Mouse (Mus musculus) ovary, postnatal 36 days (tissue): ENCODE measurements around the gene Il25.
"Not testable (repeated sequence)": the region's sequence is repeated elsewhere in the genome, so short reads cannot be mapped to it uniquely, and the experiment has no call there.

Experiments used
- DNase-seq: peaks from one replicate; pipeline ENCODE4 v3.0.0; 2022; ENCODE audit warnings: low spot score, mixed read lengths

Il25 gene

DNA sequence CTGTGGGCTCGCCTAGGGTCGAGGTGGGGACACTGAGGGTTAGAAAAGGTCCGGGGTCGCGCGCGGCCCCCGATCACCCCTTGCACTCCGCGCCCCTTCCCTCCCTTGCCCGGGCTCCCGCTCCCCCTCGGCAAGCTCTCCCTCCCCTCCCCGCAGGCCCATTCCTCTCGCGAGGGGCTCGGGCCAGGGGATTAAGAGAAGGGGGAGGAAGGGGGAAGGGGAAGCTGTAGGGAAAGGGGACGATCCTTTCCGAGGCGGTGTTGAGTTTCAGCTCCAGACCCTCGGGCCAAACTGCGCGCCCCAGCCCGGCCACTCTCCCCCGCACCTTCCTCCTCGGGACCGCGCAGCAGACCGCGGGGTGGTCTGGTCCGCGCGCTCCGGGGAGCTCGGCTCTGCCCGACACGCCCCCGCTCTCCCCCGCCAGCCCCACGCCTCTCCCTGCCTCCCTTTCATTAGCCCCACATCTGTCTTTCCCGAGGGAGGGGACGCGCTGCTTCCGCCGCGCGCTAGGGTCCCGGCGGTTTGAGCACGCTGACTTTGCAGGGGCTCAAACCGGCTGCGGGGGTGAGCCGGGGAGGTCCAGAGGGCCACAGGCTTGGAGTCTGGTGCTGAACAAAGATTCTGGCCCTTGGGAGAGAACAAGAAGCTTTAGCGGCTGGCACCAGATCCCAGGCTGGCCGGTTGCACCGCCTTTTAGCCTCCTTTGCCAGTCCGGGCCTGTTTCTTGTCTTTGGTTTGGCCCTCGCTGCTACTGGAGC, 5.9 kb upstream of the Il25 start:
- peak; percentile 66 for DNase-seq

GRCm38 (mm10) chr14:54927296-54927695, 5.2 kb upstream of the Il25 start:
- DNase-seq, result no peak

DNA sequence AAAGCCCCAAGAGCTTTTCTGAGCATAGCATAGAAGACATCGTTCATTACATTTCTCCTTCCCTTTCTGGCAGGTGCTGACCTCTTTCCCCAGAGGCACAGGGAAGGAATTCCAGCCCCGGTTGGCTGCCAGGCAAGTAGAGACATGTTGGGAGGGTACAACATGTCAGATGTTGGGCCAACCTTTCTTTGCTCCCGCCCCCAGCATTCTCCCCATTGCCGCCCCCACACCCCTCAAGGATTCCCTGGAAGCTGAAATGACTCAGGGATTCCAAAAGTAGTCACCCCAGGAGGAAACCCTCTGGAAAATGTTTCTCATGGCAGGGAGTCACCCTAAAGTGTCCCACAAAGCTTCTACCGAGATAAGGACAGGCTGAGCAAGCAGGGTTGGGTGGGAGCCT, 2.7 kb upstream of the Il25 start:
- DNase-seq, result no peak

DNA sequence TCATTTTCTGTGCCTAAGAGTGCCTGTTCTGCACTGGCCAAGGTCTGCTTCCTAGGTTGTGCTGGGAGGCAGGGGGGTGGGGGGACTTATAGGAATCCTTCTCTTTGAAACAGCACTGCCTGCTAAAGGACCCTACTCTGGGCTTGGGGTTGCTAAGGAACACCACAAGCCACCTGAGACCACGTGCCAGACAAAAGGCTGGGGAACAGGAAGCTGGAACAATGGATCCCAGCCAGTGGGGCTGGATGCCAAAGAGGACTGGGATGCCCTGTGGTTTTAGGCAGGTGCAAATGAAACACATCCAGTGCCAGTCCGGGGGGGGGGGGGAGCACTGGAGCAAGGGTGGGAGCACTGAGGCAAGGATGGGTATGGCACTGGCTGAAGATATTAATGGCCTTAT, 2.1 kb upstream of the Il25 start:
- no peak for DNase-seq

- no peak for DNase-seq
Observed at GRCm38 (mm10) chr14:54935904-54936830, 3.7 kb downstream of the Il25 start, which contains the start of gene Cmtm5. Gene Cmtm5, plus strand, starts transcription at chr14:54936261.

DNA sequence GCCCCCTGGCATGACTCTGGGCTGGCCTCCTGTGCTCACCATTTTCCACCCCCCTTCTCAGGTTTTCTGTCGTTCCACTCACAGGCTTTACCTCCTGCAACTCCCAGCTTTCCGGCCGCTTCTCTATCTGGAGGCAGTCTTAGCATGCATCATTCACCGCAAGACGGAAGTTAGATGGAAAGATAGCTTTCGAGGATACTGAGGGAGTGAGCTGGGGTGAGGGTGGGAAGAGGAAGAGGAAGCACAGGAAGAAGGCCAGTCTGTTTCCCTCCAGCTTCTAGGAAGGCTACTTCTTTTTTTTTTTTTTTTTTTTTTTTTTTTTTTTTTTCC, 4.3 kb downstream of the Il25 start:
- DNase-seq, result no peak

DNA sequence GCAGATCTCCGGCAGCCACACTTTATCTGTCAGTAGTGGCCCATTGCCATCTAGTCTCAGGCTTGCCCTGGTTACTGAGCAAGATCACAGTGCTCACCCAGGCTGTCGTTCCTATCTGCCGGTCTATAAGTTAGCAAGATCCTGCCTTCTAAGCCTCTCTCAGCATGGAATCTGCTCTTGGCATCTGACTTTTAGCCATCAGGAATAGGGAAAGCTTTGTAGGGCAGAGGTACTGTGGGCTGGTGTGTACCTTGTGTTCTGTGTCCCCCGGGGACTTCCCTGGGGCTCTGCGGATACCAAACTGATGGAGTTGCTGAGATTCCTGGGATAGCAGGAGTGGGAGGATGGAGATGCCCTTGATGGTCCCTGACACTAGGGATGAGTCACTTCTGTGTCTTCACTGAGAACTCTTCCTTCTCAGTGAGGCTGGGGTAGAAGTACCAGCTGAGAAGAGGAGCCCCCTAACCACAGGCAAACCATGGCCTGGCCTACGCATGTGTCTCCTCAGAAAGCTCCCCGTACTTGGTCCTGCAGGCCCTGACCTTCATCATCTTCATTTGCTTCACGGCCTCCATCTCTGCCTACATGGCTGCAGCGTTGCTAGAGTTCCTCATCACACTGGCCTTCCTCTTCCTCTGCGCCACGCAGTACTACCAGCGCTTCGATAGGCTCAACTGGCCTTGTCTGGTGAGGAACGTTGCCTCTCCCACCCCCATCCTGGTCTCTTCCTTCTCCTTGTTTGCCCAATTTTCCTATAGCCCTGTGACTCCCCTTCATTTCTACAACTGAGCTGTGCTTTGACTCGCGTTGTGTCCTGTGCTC, 5.1 kb downstream of the Il25 start:
- DNase-seq, result no peak

- DNase-seq, result no peak
Observed at GRCm38 (mm10) chr14:54938431-54939219, 6.1 kb downstream of the Il25 start.

- DNase-seq, result peak; percentile 63
Observed at GRCm38 (mm10) chr14:54939434-54940175, 7.1 kb downstream of the Il25 start.

- no peak for DNase-seq
Observed at GRCm38 (mm10) chr14:54940176-54940530, 7.7 kb downstream of the Il25 start.

DNA sequence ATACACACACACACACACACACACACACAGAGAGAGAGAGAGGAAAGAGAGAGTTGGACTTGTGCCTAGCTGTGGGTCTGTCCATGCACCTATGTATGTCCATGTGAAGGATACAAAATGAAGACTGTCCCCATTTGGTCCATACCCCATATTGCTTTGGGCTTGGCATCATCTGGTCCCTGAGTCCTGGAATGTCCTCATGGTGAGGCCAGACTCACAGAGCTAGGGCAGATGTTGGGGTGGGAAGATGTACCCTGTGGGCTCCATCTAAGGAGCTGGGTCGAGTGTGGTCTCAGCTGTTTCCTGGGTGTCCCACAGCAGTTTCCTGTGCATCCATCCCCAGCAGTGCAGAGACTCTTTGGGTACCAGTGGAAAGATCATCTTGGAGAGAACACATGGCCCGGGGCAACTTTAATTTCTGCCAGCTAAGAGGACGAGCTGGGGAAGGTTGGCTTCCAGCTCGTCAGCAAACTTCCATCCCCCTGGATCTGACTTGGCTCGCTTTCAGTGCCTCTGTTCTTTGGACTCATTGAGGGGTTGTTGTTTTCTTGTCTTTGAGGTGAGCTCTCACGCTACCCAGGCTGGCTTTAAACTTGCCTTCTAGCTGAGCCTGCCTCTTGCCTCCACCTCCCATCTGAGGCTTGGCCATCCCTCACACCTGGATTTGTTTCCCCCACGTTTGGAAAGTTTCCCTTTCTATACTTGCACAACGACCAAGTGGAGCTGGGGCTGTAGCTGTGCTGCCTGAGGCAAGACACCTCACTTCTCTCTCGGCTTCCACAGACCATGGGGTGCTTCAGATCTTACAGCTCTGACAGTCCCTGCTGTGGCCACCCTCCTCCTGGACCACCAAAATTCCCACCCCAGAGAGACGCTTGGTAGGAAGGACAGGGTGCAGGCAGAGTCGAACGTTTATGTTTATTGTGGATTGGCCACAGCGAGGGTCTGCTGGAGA, 8.8 kb downstream of the Il25 start:
- DNase-seq, result no peak

- DNase-seq, result no peak
Observed at GRCm38 (mm10) chr14:54942479-54942878, 10.0 kb downstream of the Il25 start.

DNA sequence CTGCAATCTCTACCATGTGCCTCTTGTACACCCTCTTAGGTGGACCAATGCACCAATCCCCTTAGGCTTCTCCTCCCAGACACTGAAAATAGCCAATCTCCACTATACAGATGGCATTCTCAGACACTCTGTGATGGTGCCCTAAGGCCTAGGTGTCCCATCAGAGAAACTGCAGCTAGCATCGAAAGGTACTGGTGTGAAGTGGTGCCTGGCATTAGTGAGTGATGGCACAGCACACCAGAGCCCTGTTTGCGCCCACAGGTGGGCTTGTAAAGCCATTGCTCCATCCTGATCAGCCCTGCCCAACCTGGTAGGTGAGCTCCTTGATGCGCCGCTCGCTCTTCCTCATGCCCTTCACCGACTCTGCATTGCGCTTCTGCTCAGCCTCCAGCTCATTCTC, 11.5 kb downstream of the Il25 start:
- DNase-seq, result no peak

DNA sequence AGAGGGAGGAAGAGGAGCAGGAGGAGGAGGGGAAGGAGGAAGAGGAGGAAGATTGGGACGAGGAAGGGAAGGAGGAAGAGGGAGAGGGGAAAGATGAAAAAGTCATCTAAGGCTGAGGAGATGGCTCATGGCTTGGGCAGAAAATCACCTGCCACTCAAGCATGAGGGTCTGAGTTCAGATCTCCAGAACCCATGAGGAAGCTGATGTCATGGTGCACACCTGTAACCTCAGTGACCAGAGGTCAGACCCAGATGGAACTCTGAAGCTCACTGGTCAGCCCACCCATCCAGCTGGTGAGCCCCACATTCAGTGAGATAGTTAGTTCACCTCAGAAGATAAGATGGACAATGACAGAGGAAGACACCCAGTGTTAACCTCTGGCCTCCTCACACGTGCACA, 12.4 kb downstream of the Il25 start:
- DNase-seq, result no peak

GRCm38 (mm10) chr14:54945975-54946704, 13.6 kb downstream of the Il25 start:
- no peak for DNase-seq

GRCm38 (mm10) chr14:54947008-54947407, 14.5 kb downstream of the Il25 start:
- not testable (repeated sequence) for DNase-seq

- no peak for DNase-seq
Observed at GRCm38 (mm10) chr14:54948781-54949180, 16.3 kb downstream of the Il25 start.

DNA sequence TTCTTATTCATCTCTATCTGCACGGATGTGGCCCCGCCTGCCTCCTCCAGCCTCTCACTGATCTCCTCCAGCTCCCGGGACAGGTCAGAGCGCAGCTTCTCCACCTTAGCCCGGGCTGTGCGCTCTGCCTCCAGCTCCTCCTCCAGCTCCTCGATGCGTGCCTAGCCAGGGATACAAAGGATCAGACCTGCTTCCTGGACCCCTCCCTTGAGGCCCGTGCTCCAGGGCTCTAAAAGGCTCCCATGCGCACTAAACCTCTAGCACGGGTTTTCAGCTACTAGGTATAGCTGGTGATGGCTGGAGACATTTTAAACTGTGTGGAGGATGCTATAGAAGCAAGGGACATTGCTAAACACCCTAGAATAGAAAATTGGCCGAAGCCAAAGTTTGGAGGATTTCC, 18.0 kb downstream of the Il25 start:
- no peak for DNase-seq

GRCm38 (mm10) chr14:54951587-54951986, 19.1 kb downstream of the Il25 start:
- DNase-seq, result no peak
